Mouse (Mus musculus): Measurements from ENCODE around the gene Dock9.
A peak's percentile ranks its signal among the peaks of the same experiment; 100 is the strongest.

DNA sequence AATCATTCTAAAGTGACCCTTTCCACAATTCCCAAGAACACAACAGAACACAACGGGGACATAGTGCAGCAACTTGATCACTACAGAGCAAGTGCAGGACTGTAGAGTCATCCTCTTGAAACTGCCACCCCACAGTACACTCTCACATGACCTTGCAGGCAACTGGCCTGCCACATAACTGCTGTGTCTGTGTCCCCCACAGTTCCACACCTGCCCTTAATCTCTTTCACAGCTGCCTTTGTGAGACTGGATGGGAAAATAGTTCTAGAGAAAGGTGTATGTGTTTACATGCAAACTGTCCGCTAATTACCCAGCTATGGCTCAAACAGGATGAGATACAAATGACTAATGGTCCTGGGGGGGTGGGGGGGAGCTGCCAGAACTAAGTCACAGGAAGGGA, 83.4 kb downstream of the Dock9 start:
- TF ChIP-seq CTCF (conservative IDR thresholded peaks at IDR 0.05; ENCODE audit: low read length) (no peak), NANOG (IDR thresholded peaks at IDR 0.05; ENCODE audit: borderline replicate concordance, low read length) (peak; percentile 52; the same call in 1 of the 2 replicates), POU5F1 (IDR thresholded peaks at IDR 0.05; ENCODE audit: borderline replicate concordance, low read length) (no peak)
